9 mouse cellular contexts compared by ENCODE assay signal in genomic region chr13:23269681-23270080, GRCm38 (mm10). TPM values are rescaled to one million over a fixed set of nuclear protein-coding genes. Genes with fewer than 3 reads are reported as not detected.
DNase-seq lines count a peak whose midpoint lies in the region; ATAC-seq and TF ChIP-seq lines count a peak whose summit lies in the region.
"Had no signal": no experiment of that assay in that cellular context is flagged by ENCODE, and none has a peak within 500 bp of the region (broad histone marks: within the 10 kb centered on the region; RNA-seq: fewer than 3 reads in every experiment).

No protein-coding gene starts in this region.

- ATAC-seq in heart, embryonic 11.5 days (replicated peaks; ENCODE audit: insufficient number of reproducible peaks, low FRiP score, low TSS enrichment), result no peak
- ATAC-seq in forebrain, postnatal 0 days, result peak; percentile 38

- no peaks in the 10 kb centered on the region for H3K36me3 ChIP-seq in heart, embryonic 11.5 days (ENCODE audit: control insufficient read depth, insufficient read depth, low read length)
- H3K36me3 ChIP-seq in heart, adult 2 months (ENCODE audit: control insufficient read depth, insufficient read depth, low read length), result no peaks in the 10 kb centered on the region
- H3K36me3 ChIP-seq in ES-E14 (ENCODE audit: control insufficient read depth, insufficient read depth, low read length, poor library complexity, severe bottlenecking), result no peaks in the 10 kb centered on the region
- no peaks in the 10 kb centered on the region for H3K36me3 ChIP-seq in forebrain, postnatal 0 days (ENCODE audit: insufficient read depth)
- H3K36me3 ChIP-seq in midbrain, embryonic 10.5 days, result no peaks in the 10 kb centered on the region

- no peak for TF ChIP-seq CTCF in heart, adult 2 months (IDR thresholded peaks at IDR 0.05)
- no peak for TF ChIP-seq CTCF in forebrain, postnatal 0 days (IDR thresholded peaks at IDR 0.05; ENCODE audit: low read depth)

- in situ Hi-C loops in ES-E14 (cut with MboI; ENCODE audit: low sequenced_read_pairs in 2 of 2, unreplicated experiment in 2 of 2), result no loop called here

- H3K79me2 ChIP-seq in heart, adult 2 months (replicated peaks; ENCODE audit: control insufficient read depth, insufficient read depth, low read length), result no peaks in the 10 kb centered on the region

- no peak overlapping the region for H3K9ac ChIP-seq in heart, embryonic 11.5 days (ENCODE audit: low read depth, low read length)
- no peak overlapping the region for H3K9ac ChIP-seq in heart, adult 2 months (ENCODE audit: low read depth, low read length)
- no peak overlapping the region for H3K9ac ChIP-seq in ES-E14 (ENCODE audit: insufficient read depth, low read depth, low read length, poor library complexity, severe bottlenecking)
- peak overlapping the region; percentile 42; the same call in 1 of the 2 replicates for H3K9ac ChIP-seq in forebrain, postnatal 0 days

- peak overlapping the region; percentile 64 for H3K4me2 ChIP-seq in heart, embryonic 11.5 days
- peak overlapping the region; percentile 51 for H3K4me2 ChIP-seq in forebrain, postnatal 0 days (ENCODE audit: low read depth)

- H3K4me1 ChIP-seq in heart, embryonic 11.5 days (ENCODE audit: control insufficient read depth, insufficient read depth, low read length), result no peaks in the 10 kb centered on the region
- no peaks in the 10 kb centered on the region for H3K4me1 ChIP-seq in heart, adult 2 months (ENCODE audit: control insufficient read depth, insufficient read depth, low read length)
- H3K4me1 ChIP-seq in ES-E14 (ENCODE audit: control insufficient read depth in 2 of 2, insufficient read depth in 2 of 2, low read length in 2 of 2, poor library complexity in 1 of 2), result no peaks in the 10 kb centered on the region
- H3K4me1 ChIP-seq in forebrain, postnatal 0 days (ENCODE audit: insufficient read depth), result no peaks in the 10 kb centered on the region
- peaks cover 10% of the 10 kb centered on the region; the same call in 1 of the 2 replicates for H3K4me1 ChIP-seq in midbrain, embryonic 10.5 days

- WGBS in heart, embryonic 11.5 days (ENCODE audit: insufficient replicate concordance), result 19% methylated on average over 11 of the region's 11 CpGs
- WGBS in heart, adult 2 months, result 18% methylated on average over 11 of the region's 11 CpGs
- WGBS in forebrain, postnatal 0 days, result 22% methylated on average over 11 of the region's 11 CpGs
- WGBS in midbrain, embryonic 10.5 days, result 34% methylated on average over 11 of the region's 11 CpGs

- no peak for DNase-seq in heart, adult 2 months
- DNase-seq in ES-E14 (ENCODE audit: low read depth, low spot score), result no peak
- no peak for DNase-seq in forebrain, postnatal 0 days
- DNase-seq in midbrain, embryonic 10.5 days (ENCODE audit: low spot score), result peak; percentile 28
- DNase-seq in spleen, postnatal 10 days (ENCODE audit: low spot score in 2 of 2), result no peak
- no peak for DNase-seq in spleen, postnatal 14 days (ENCODE audit: low spot score in 2 of 2)
- no peak for DNase-seq in gastrocnemius, adult 18-20 months (ENCODE audit: low spot score)

- TF ChIP-seq EP300 in heart, adult 2 months (IDR thresholded peaks at IDR 0.05; ENCODE audit: insufficient read depth, low read depth, low read length), result no peak

- H3K4me3 ChIP-seq in heart, embryonic 11.5 days (ENCODE audit: low read depth, low read length), result peak overlapping the region; percentile 45
- H3K4me3 ChIP-seq in heart, adult 2 months, result no peak overlapping the region
- H3K4me3 ChIP-seq in ES-E14 (ENCODE audit: insufficient read depth in 1 of 2, low read depth in 1 of 2, low read length in 2 of 2, poor library complexity in 1 of 2, severe bottlenecking in 1 of 2), result peak overlapping the region; percentile 13 to 53; a peak in 3 of 4 replicates
- H3K4me3 ChIP-seq in forebrain, postnatal 0 days (ENCODE audit: low read depth, low read length), result peak overlapping the region; percentile 49
- H3K4me3 ChIP-seq in midbrain, embryonic 10.5 days, result peak overlapping the region; percentile 55

- intact Hi-C loops in heart, adult 2 months (cut with DNase I), result no loop called here

- H3K27me3 ChIP-seq in heart, embryonic 11.5 days (ENCODE audit: control insufficient read depth, insufficient read depth, low read length), result no peaks in the 10 kb centered on the region
- H3K27me3 ChIP-seq in heart, adult 2 months (ENCODE audit: control insufficient read depth, insufficient read depth, low read length), result peaks cover 2% of the 10 kb centered on the region; the same call in 1 of the 2 replicates
- no peaks in the 10 kb centered on the region for H3K27me3 ChIP-seq in forebrain, postnatal 0 days (ENCODE audit: insufficient read depth, low read length)
- no peaks in the 10 kb centered on the region for H3K27me3 ChIP-seq in midbrain, embryonic 10.5 days (ENCODE audit: low read depth, poor library complexity, severe bottlenecking)

- TF ChIP-seq POLR2A in heart, adult 2 months (IDR thresholded peaks at IDR 0.05; ENCODE audit: insufficient read depth, low read depth, low read length), result no peak

- H3K9me3 ChIP-seq in heart, embryonic 11.5 days (replicated peaks; ENCODE audit: control insufficient read depth, low read length), result no peaks in the 10 kb centered on the region
- no peaks in the 10 kb centered on the region for H3K9me3 ChIP-seq in ES-E14 (ENCODE audit: control insufficient read depth, insufficient read depth, low read depth, low read length)
- no peaks in the 10 kb centered on the region for H3K9me3 ChIP-seq in forebrain, postnatal 0 days (ENCODE audit: low read length)
- no peaks in the 10 kb centered on the region for H3K9me3 ChIP-seq in midbrain, embryonic 10.5 days (replicated peaks)

- H3K27ac ChIP-seq in heart, embryonic 11.5 days (ENCODE audit: low read depth, low read length), result no peak overlapping the region
- no peak overlapping the region for H3K27ac ChIP-seq in heart, adult 2 months
- no peak overlapping the region for H3K27ac ChIP-seq in ES-E14 (ENCODE audit: insufficient read depth, low read depth, low read length, poor library complexity, severe bottlenecking)
- H3K27ac ChIP-seq in forebrain, postnatal 0 days (ENCODE audit: low read depth, low read length), result no peak overlapping the region; the same call in 1 of the 2 replicates
- H3K27ac ChIP-seq in midbrain, embryonic 10.5 days (replicated peaks), result no peak overlapping the region

TF ChIP-seq in ES-E14, 5 proteins besides CTCF, POLR2A, EP300 and RAD21:
- TF ChIP-seq CHD2 (IDR thresholded peaks at IDR 0.05; ENCODE audit: low read depth, low read length), result no peak
- TF ChIP-seq MAFK (IDR thresholded peaks at IDR 0.05; ENCODE audit: insufficient read depth, low read depth, low read length), result no peak
- TF ChIP-seq HCFC1 (IDR thresholded peaks at IDR 0.05; ENCODE audit: borderline replicate concordance, insufficient read depth, low read length), result no peak

RNA-seq across cellular contexts. Expression of gene Vmn1r223, which starts 22.7 kb away (rescaled TPM):
- polyA plus RNA-seq in heart, embryonic 11.5 days (2014; fragmentation: Nextera tagmentation; extraction: Ambion mirVana), result not detected in 2 replicates
- total RNA-seq in heart, adult 2 months (2021), result not detected
- polyA plus RNA-seq in heart, adult 2 months (2012; rRNA removed), result not detected in 2 replicates
- total RNA-seq in ES-E14 (2012; rRNA removed), result not detected in 2 replicates
- total RNA-seq in forebrain, postnatal 0 days (2014; rRNA removed), result not detected in 2 replicates
- not detected in 2 replicates for polyA plus RNA-seq in forebrain, postnatal 0 days (2015; fragmentation: Nextera tagmentation; extraction: Ambion mirVana)
- not detected in 2 replicates for polyA plus RNA-seq in midbrain, embryonic 10.5 days (2016; fragmentation: Nextera tagmentation; extraction: Ambion mirVana)
- not detected for total RNA-seq in gastrocnemius, adult 18-20 months (2021)
- polyA plus RNA-seq: cortical plate, adult 2 months had no signal

RNA-seq across cellular contexts. Expression of gene Vmn1r222, which starts 33.9 kb away (rescaled TPM):
- not detected in 2 replicates for polyA plus RNA-seq in heart, embryonic 11.5 days (2014; fragmentation: Nextera tagmentation; extraction: Ambion mirVana)
- total RNA-seq in heart, adult 2 months (2021), result not detected
- not detected in 2 replicates for polyA plus RNA-seq in heart, adult 2 months (2012; rRNA removed)
- total RNA-seq in ES-E14 (2012; rRNA removed), result not detected in 2 replicates
- total RNA-seq in forebrain, postnatal 0 days (2014; rRNA removed), result not detected in 2 replicates
- polyA plus RNA-seq in forebrain, postnatal 0 days (2015; fragmentation: Nextera tagmentation; extraction: Ambion mirVana), result not detected in 2 replicates
- polyA plus RNA-seq in midbrain, embryonic 10.5 days (2016; fragmentation: Nextera tagmentation; extraction: Ambion mirVana), result not detected in 2 replicates
- total RNA-seq in gastrocnemius, adult 18-20 months (2021), result not detected
- polyA plus RNA-seq: cortical plate, adult 2 months had no signal

RNA-seq across cellular contexts. Expression of gene Vmn1r221, which starts 55.8 kb away (rescaled TPM):
- polyA plus RNA-seq in heart, embryonic 11.5 days (2014; fragmentation: Nextera tagmentation; extraction: Ambion mirVana), result not detected in 2 replicates
- total RNA-seq in heart, adult 2 months (2021), result not detected
- not detected in 2 replicates for polyA plus RNA-seq in heart, adult 2 months (2012; rRNA removed)
- total RNA-seq in ES-E14 (2012; rRNA removed), result not detected in 2 replicates
- total RNA-seq in forebrain, postnatal 0 days (2014; rRNA removed), result not detected in 2 replicates
- not detected in 2 replicates for polyA plus RNA-seq in forebrain, postnatal 0 days (2015; fragmentation: Nextera tagmentation; extraction: Ambion mirVana)
- not detected in 2 replicates for polyA plus RNA-seq in midbrain, embryonic 10.5 days (2016; fragmentation: Nextera tagmentation; extraction: Ambion mirVana)
- total RNA-seq in gastrocnemius, adult 18-20 months (2021), result not detected
- polyA plus RNA-seq: cortical plate, adult 2 months had no signal
